Mouse (Mus musculus) liver, embryonic 14.5 days (tissue): ENCODE measurements at regions not wholly inside any gene's neighbourhood (a gene's known extent, or its start where the extent isn't known, plus 50 kb on each side); places are given as distances from the start of the nearest gene placed in this dataset.

Experiments used
- CTCF ChIP-seq: IDR thresholded peaks from 2 replicates; pipeline ENCODE4 v1.5.1; 2016; ENCODE audit warnings: antibody characterized with exemption, low read depth, control low read depth
- EP300 ChIP-seq: IDR thresholded peaks from 2 replicates; pipeline ENCODE4 v1.6.1; 2016; ENCODE audit warnings: antibody characterized with exemption, low read depth

GRCm38 (mm10) chr8:26688745-26689478, 288.2 kb upstream of the Zfp703 start:
- no peak for TF ChIP-seq CTCF
- TF ChIP-seq EP300, result no peak
